Mouse (Mus musculus) mammary gland, adult 2 months (tissue): ENCODE results near the gene Ddx50. TPM values are rescaled to one million over a fixed set of nuclear protein-coding genes. Genes with fewer than 3 reads are reported as not detected.

Experiments
- polyA plus RNA-seq: library from polyadenylated mRNA; depleted of rRNA; stranded (reverse); fragments of >200 nt; gene quantifications from 2 replicates; pipeline ENCODE4 v1.2.3, GENCODE M21; 2012; ENCODE audit warnings: low replicate concordance; rRNA removed

Ddx50 gene
- polyA plus RNA-seq = 5.8 and 10.4 TPM in 2 replicates

GRCm38 (mm10) chr10:62650881-62651810 lies at the start of gene Ddx50:
Gene Ddx50 (minus strand): TSS chr10:62651218.

GRCm38 (mm10) chr10:62602177-62603040 lies 48.6 kb downstream of the Ddx50 start, which contains the start of gene Ddx21:
Gene Ddx21 (minus strand): TSS chr10:62602281.

GRCm38 (mm10) chr10:62578338-62579100 lies 72.5 kb downstream of the Ddx50 start, which contains the start of gene Kif1bp:
Gene Kif1bp (minus strand): TSS chr10:62578457.

Other genes with a start within 250 kb of the Ddx50 start
- not detected in 2 replicates for gene Hkdc1, start 228.7 kb downstream of the Ddx50 start, polyA plus RNA-seq
- 0.07 and 0.18 TPM in 2 replicates for gene 4930507D05Rik, start 201.7 kb downstream of the Ddx50 start, polyA plus RNA-seq
- gene Supv3l1, start 201.5 kb downstream of the Ddx50 start, polyA plus RNA-seq = 13.0 and 20.2 TPM in 2 replicates
- 6.4 and 19.4 TPM in 2 replicates for gene Vps26a, start 164.4 kb downstream of the Ddx50 start, polyA plus RNA-seq
- 38.9 and 42.1 TPM in 2 replicates for gene Srgn, start 123.8 kb downstream of the Ddx50 start, polyA plus RNA-seq
- gene Kif1bp, start 72.8 kb downstream of the Ddx50 start, polyA plus RNA-seq = 26.9 and 47.2 TPM in 2 replicates
- 7.9 and 14.4 TPM in 2 replicates for gene Ddx21, start 48.9 kb downstream of the Ddx50 start, polyA plus RNA-seq
- gene Stox1, start 74.9 kb upstream of the Ddx50 start, polyA plus RNA-seq = 0.24 and 0.32 TPM in 2 replicates
- gene Ccar1, start 141.1 kb upstream of the Ddx50 start, polyA plus RNA-seq = 44.8 and 78.6 TPM in 2 replicates